Mouse (Mus musculus): Measurements from ENCODE around the gene Tex13c1. TPM values are rescaled to one million over a fixed set of nuclear protein-coding genes. Genes with fewer than 3 reads are reported as not detected.

Gene Tex13c1
- total RNA-seq (2022) = not detected

DNA sequence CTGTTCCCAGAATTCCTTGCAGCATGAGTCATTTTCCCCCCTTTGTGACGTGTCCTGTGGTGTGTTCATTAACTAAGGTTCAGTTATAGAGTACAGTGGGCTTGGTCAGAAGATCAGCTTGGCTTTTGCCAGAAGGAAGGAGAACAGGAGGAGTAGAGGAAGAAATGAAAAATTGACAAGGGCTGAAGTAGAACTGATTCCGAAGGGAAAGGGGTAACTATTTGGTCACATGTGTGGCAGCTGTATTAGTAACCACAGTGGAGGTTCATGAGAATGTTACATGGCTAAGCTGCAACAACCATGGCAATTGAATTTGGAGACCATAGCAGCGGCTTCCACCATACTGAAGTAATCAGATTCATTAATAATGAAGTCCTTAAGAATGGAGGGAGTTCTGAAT is at the start of gene Tex13c1:
TSS of gene Tex13c1 (plus strand) at position 301 of the 400 bp plus-strand sequence.
- DNase-seq (ENCODE audit: low spot score) = no peak

Other genes starting within 250 kb of the Tex13c1 start
- under 1 TPM; 0.03 to 0.06 (median 0.04) TPM for gene Tenm1, start 162.0 kb upstream of the Tex13c1 start, total RNA-seq (2022)

Data from heart, adult 8-10 months (tissue).